Mouse (Mus musculus) spleen, postnatal 10 days (tissue): ENCODE data around the gene Olfr1393.

Source experiments
- DNase-seq, 2 experiments: peaks; one replicate each; pipeline ENCODE4 v3.0.0; 2021 to 2022; ENCODE audit warnings: low spot score in 2 of 2

Olfr1393 gene

DNA sequence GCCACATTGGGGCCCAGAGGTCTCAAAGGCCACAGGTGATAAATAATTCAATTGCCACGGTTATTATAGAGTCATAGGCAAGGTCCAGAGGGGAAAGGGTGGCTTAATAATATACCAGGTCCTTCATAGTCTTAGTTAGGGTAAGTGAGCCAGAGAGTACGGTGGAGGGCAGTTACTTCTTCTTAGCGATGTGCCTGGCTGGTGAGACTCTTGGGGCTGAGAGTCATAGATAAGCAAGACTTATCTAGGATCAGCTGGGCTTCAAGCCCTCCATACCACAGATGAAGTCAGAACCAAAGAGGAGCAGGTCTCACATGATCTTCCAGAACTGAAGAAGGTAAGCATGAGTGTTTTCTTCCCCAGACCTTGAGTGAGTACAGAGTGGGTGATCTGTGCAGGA, at the start of gene Olfr1393:
Olfr1393 (plus strand) TSS at position 83 of the 400 bp plus-strand sequence.
- DNase-seq: no peak

GRCm38 (mm10) chr11:49232781-49233180, 45.3 kb upstream of the Olfr1393 start:
- no peak for DNase-seq

GRCm38 (mm10) chr11:49235459-49236207, 42.5 kb upstream of the Olfr1393 start:
- no peak for DNase-seq

- DNase-seq: no peak
Observed at GRCm38 (mm10) chr11:49236891-49237290, 41.2 kb upstream of the Olfr1393 start.

DNA sequence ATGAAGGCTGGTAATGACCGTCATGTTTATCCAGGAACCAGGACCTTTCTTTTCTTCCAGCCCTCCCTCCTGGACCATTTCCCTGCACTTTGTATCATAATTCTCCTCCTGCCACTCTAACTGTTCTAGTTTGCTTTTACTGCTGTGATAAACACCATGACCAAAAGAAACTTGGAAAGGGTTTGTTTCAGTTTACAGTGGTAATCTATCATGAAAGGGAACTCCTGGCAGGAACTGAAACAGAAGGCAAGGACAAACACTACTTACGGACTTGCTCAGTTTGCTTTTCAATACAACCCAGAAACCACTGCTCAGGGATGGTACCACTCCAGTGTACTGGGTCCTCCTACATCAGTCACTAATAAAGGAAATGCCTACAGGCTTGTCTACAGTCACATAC, 40.6 kb upstream of the Olfr1393 start:
- DNase-seq: no peak

DNA sequence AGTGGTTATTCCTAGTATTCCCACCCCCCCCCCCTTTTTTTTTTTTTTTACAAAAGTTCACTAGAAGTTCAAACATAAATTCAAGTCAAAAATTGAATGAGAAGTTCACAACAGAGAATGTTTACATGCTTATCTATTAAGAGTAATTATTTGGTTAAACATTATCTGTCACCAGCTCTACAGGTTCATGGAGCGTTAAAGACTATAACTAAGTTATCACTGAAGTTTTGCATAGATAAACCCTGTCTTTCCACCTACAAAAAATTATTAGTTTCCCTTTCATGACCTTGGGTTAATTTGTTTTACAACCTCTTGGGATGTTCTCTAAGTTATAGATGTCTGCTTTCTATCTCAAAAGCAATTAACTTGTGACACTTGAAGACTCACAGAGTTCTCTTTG, 37.8 kb upstream of the Olfr1393 start:
- no peak for DNase-seq

DNA sequence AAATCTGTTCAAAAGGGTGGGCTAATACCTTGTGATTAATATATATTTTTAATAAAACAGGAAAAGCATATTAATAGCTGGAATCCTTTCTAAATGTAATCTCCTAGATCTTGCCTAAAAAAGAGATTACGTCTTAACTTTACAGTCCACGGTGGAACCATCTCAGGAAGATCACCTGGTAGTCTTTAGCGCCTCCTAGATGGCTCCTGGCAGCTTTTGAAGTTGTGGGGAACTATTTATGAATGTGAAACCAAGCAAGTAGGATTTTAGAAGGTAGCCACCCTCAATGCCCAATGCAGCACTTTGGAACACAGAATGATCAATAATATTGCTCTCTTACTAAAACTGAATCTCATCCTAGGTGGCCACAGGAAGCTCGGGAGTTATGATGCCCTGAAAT, 37.2 kb upstream of the Olfr1393 start:
- DNase-seq: no peak

DNA sequence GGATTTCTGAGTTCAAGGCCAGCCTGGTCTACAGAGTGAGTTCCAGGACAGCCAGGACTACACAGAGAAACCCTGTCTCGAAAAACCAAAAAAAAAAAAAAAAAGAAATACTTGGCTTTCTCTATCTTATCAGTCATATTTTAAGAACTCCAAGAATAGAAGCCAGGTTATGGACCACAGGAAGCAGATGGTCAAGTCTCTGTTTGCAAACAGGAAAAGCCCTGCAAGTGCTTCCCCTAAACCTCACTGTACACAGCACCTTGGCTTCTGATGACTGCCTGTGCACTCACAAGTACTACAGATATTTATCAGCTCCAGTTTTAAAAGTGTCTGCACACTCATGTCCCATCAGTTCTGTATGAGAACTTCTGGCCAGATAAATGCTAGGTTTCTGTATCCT, 36.6 kb upstream of the Olfr1393 start:
- DNase-seq: no peak

DNA sequence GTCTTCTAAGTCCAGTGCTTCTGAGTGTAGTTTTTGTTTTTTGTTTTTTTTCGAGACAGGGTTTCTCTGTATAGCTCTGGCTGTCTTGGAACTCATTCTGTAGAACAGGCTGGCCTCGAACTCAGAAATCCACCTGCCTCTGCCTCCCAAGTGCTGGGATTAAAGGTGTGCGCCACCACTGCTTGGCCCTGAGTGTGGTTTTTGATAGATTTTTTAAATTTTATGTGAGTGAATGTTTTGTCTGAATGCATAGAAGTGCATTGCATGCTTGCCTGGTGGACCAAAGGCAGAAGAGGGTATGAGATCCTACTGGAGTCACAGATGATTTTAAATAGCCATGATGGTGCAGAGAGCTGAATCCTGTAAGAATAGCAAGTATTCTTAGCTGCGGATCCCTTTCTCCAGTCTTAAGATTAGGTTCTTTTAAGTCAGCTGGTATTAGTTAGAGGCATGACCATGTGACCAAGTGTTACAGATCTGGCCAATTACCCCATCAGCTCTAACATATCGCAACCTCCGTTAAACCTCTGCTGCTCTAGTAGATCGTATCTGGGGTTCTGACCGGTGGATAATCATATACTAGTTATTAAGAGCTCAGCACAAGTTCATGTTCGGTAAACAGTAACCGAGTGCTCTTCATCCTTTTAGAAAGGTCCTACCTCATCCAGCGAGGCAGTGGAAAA, 35.0 kb upstream of the Olfr1393 start:
- no peak for DNase-seq

DNA sequence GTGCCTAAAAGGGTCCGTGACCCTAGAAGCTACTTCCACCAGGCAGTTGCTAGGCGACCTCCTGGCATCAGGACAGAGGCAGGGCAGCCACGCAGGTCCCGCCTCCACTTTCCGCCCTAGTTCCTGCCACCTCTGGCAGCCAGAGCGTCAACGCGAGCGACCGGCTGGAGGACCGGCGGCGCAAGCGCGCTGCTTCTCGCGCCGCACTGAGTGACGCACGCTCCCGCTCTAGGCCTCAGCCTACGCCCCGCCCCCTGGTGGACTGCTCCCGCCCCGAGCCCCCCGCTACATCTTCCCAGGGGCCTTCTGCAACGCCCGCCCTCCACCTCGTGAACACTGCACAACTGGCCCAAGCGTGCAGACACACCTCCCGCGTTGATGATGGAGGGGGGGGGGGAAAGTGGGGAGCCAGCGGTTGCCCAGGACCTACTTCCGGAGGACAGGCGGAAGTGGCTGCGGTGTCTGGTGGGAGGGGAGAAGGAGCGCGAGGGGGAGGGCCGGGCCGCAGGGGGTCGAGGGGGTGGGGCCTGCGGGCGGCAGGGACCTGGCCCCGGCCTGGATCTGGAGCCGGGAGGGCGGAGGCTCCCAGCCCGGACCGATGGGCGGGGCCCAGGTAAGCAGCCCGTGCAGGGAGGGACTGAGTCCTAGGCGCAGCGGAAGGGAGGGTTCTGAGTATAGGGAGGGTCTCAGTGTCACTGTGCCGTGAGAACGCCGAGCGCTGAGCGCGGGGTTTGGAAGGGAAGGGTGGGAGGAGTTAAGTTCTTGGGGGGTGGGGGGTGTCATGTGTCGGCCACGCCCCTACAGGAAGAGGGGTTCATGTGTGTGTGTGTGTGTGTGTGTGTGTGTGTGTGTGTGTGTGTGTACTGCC, 34.1 kb upstream of the Olfr1393 start, which contains the start of gene Mgat1:
Mgat1 (plus strand) TSS at position 465 of the 868 bp plus-strand sequence.
- peak; percentile 85 to 95 for DNase-seq

GRCm38 (mm10) chr11:49244595-49244930, 33.5 kb upstream of the Olfr1393 start:
- DNase-seq: no peak

DNA sequence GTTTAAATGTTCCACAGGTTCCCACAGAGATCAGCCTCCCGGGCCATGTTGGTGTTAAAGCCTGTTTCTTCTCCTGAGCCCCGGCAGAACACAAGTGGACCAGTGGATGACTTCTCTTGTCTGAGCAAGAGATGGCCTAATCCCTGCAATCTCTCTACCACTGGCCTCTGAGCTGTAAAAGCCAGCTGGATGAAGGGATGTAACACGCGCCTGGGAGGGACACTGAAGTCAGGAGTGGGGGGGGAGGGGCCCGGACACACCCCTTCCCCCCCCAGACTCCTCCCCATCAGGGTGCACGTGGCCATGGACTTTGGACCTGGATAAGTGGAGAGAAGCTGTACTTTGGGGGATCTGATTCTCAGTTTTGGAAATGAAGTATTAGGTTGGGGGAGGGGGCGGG, 32.9 kb upstream of the Olfr1393 start:
- peak in 1 of 2 experiments; percentile 50 for DNase-seq

- DNase-seq: no peak
Observed at GRCm38 (mm10) chr11:49245634-49246415, 32.3 kb upstream of the Olfr1393 start.

DNA sequence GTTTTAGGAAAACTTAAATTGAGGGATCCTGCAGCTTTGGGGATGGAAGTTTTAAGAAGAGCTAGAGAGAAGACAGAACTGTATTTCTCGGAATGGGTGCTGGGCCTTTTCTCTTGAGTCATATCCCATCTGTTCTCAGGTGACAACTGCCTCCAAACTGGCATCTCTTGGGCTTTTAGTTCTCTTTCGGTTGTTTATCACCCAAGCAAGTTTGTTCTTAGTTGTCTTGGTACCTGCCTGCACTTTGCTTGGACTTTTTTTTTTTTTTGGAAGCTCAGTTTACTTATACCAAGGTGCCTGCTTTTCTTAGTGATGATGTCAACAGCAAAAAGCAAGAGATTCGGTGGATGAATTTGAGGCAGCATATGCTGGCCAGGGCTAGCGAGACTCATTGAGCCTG, 31.6 kb upstream of the Olfr1393 start:
- DNase-seq: no peak

DNA sequence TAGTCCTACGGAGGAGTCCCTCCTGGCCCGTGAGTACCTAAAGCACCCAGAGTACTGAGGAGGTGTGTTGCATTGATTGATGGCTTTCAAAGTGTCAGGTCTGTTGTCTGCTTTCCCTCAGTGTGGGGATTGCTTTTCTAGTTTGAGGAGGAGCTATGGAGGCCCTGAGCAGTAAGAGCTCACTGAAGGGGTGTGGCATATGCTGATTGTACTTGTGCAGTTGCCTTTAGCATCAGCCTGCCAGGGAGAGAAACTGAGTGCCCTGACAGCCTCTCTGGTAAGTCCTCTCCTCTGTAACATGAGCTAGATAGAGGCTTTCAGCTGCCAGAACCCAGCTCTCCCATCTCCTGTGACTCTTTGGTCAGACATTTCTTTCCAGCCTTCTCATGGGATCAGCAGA, 30.8 kb upstream of the Olfr1393 start:
- DNase-seq: peak in 1 of 2 experiments; percentile 49

- DNase-seq: no peak
Observed at GRCm38 (mm10) chr11:49248226-49248973, 29.7 kb upstream of the Olfr1393 start.

GRCm38 (mm10) chr11:49248974-49249700, 29.0 kb upstream of the Olfr1393 start:
- no peak for DNase-seq

DNA sequence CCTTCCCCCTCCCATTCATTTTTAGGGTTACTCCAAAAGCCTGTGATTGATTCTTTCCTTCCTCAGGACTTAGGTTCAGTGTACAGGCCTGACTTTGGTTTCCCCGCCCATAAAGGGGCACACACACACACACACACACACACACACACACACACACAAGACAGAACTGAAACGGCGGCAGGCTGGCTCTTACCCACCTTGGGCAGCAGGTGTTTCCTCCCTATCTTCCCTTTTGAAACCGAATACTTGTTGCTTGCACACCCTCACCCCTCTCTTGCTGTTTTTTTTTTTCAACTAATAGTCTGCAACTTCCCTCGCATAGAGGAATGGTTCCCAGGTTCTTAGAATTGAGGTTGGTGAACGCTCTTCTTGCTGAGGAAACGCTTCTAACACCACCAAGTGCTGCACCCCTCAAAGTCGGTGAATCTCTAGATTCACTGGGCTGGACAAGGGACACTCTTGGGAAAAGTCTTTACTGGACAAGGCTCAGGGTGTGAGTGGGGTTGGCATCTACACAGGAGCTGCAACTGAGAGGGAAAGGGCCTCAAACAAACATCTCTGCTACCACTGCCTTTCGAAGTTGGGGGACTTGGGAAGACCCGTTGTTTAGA, 28.2 kb upstream of the Olfr1393 start:
- DNase-seq: peak; percentile 47 to 78
